Mouse (Mus musculus): ENCODE measurements around the gene Ctnna2. TPM values are rescaled to one million over a fixed set of nuclear protein-coding genes. Genes with fewer than 3 reads are reported as not detected.

Ctnna2 gene
- polyA plus RNA-seq, 1 experiment from 2014 or later: 4.9 TPM

GRCm38 (mm10) chr6:77869313-77869712 lies 110.2 kb downstream of the Ctnna2 start:
- no peaks in the 10 kb centered on the region for H3K36me3 ChIP-seq
- no peaks in the 10 kb centered on the region for H3K27me3 ChIP-seq
- H3K4me3 ChIP-seq (replicated peaks): no peak overlapping the region
- no peak overlapping the region for H3K4me2 ChIP-seq (replicated peaks)
- ATAC-seq (ENCODE audit: insufficient number of reproducible peaks, low FRiP score, low TSS enrichment, low read depth): no peak
- no peaks in the 10 kb centered on the region for H3K4me1 ChIP-seq
- H3K27ac ChIP-seq (replicated peaks): no peak overlapping the region
- 10% methylated on average over 2 of the region's 2 CpGs for WGBS
- no peaks in the 10 kb centered on the region for H3K9me3 ChIP-seq (replicated peaks)
- no peak overlapping the region for H3K9ac ChIP-seq

- Histone ChIP-seq H3K9me3 (replicated peaks) (no peaks in the 10 kb centered on the region), H3K27ac (replicated peaks) (no peak overlapping the region), H3K4me1 (no peaks in the 10 kb centered on the region), H3K27me3 (no peaks in the 10 kb centered on the region), H3K4me3 (replicated peaks) (no peak overlapping the region), H3K9ac (no peak overlapping the region), H3K36me3 (no peaks in the 10 kb centered on the region), H3K4me2 (replicated peaks) (no peak overlapping the region)
- WGBS: 28% methylated on average over 3 of the region's 3 CpGs
- no peak for ATAC-seq (ENCODE audit: insufficient number of reproducible peaks, low FRiP score, low TSS enrichment, low read depth)
These were observed 111.4 kb downstream of the Ctnna2 start for GRCm38 (mm10) chr6:77868119-77868518.

GRCm38 (mm10) chr6:77863379-77863778 lies 116.1 kb downstream of the Ctnna2 start:
- Histone ChIP-seq H3K4me1 (no peaks in the 10 kb centered on the region), H3K9me3 (replicated peaks) (no peaks in the 10 kb centered on the region), H3K4me2 (replicated peaks) (no peak overlapping the region), H3K27ac (replicated peaks) (no peak overlapping the region), H3K9ac (no peak overlapping the region), H3K36me3 (no peaks in the 10 kb centered on the region), H3K27me3 (no peaks in the 10 kb centered on the region), H3K4me3 (replicated peaks) (no peak overlapping the region)
- WGBS: 88% methylated on average over 2 of the region's 2 CpGs
- no peak for ATAC-seq (ENCODE audit: insufficient number of reproducible peaks, low FRiP score, low TSS enrichment, low read depth)

- no peaks in the 10 kb centered on the region for H3K4me1 ChIP-seq
- no peak overlapping the region for H3K9ac ChIP-seq
- H3K27ac ChIP-seq (replicated peaks): no peak overlapping the region
- no peaks in the 10 kb centered on the region for H3K27me3 ChIP-seq
- no peak overlapping the region for H3K4me3 ChIP-seq (replicated peaks)
- ATAC-seq (ENCODE audit: insufficient number of reproducible peaks, low FRiP score, low TSS enrichment, low read depth): no peak
- no peak overlapping the region for H3K4me2 ChIP-seq (replicated peaks)
- no peaks in the 10 kb centered on the region for H3K36me3 ChIP-seq
- 54% methylated on average over 6 of the region's 6 CpGs for WGBS
- no peaks in the 10 kb centered on the region for H3K9me3 ChIP-seq (replicated peaks)
These were observed 116.7 kb downstream of the Ctnna2 start for GRCm38 (mm10) chr6:77862781-77863180.

- no peaks in the 10 kb centered on the region for H3K27me3 ChIP-seq
- no peak for ATAC-seq (ENCODE audit: insufficient number of reproducible peaks, low FRiP score, low TSS enrichment, low read depth)
- no peaks in the 10 kb centered on the region for H3K4me1 ChIP-seq
- H3K9ac ChIP-seq: no peak overlapping the region
- WGBS: 64% methylated on average over 1 of the region's 1 CpGs
- H3K36me3 ChIP-seq: no peaks in the 10 kb centered on the region
- H3K4me2 ChIP-seq (replicated peaks): no peak overlapping the region
- H3K4me3 ChIP-seq (replicated peaks): no peak overlapping the region
- no peak overlapping the region for H3K27ac ChIP-seq (replicated peaks)
- no peaks in the 10 kb centered on the region for H3K9me3 ChIP-seq (replicated peaks)
These were observed 130.1 kb downstream of the Ctnna2 start for GRCm38 (mm10) chr6:77849438-77849837.

GRCm38 (mm10) chr6:77848796-77849195 lies 130.7 kb downstream of the Ctnna2 start:
- no peak overlapping the region for H3K9ac ChIP-seq
- no peak for ATAC-seq (ENCODE audit: insufficient number of reproducible peaks, low FRiP score, low TSS enrichment, low read depth)
- H3K27ac ChIP-seq (replicated peaks): no peak overlapping the region
- no peaks in the 10 kb centered on the region for H3K4me1 ChIP-seq
- no peaks in the 10 kb centered on the region for H3K27me3 ChIP-seq
- H3K4me2 ChIP-seq (replicated peaks): no peak overlapping the region
- H3K9me3 ChIP-seq (replicated peaks): no peaks in the 10 kb centered on the region
- no peak overlapping the region for H3K4me3 ChIP-seq (replicated peaks)
- H3K36me3 ChIP-seq: no peaks in the 10 kb centered on the region

- Histone ChIP-seq H3K9ac (no peak overlapping the region), H3K4me2 (replicated peaks) (no peak overlapping the region), H3K36me3 (no peaks in the 10 kb centered on the region), H3K9me3 (replicated peaks) (no peaks in the 10 kb centered on the region), H3K27ac (replicated peaks) (no peak overlapping the region), H3K4me1 (no peaks in the 10 kb centered on the region), H3K4me3 (replicated peaks) (no peak overlapping the region), H3K27me3 (no peaks in the 10 kb centered on the region)
- WGBS: 64% methylated on average over 2 of the region's 2 CpGs
- no peak for ATAC-seq (ENCODE audit: insufficient number of reproducible peaks, low FRiP score, low TSS enrichment, low read depth)
These were observed 131.8 kb downstream of the Ctnna2 start for GRCm38 (mm10) chr6:77847651-77848050.

GRCm38 (mm10) chr6:77839076-77839475 lies 140.4 kb downstream of the Ctnna2 start:
- WGBS: 63% methylated on average over 2 of the region's 2 CpGs
- Histone ChIP-seq H3K9ac (no peak overlapping the region), H3K27me3 (no peaks in the 10 kb centered on the region), H3K4me2 (replicated peaks) (no peak overlapping the region), H3K36me3 (no peaks in the 10 kb centered on the region), H3K4me1 (no peaks in the 10 kb centered on the region), H3K4me3 (replicated peaks) (no peak overlapping the region), H3K9me3 (replicated peaks) (no peaks in the 10 kb centered on the region), H3K27ac (replicated peaks) (no peak overlapping the region)
- no peak for ATAC-seq (ENCODE audit: insufficient number of reproducible peaks, low FRiP score, low TSS enrichment, low read depth)

GRCm38 (mm10) chr6:77838653-77839052 lies 140.8 kb downstream of the Ctnna2 start:
- no peaks in the 10 kb centered on the region for H3K27me3 ChIP-seq
- H3K27ac ChIP-seq (replicated peaks): no peak overlapping the region
- no peak overlapping the region for H3K4me2 ChIP-seq (replicated peaks)
- no peak overlapping the region for H3K4me3 ChIP-seq (replicated peaks)
- no peaks in the 10 kb centered on the region for H3K36me3 ChIP-seq
- no peaks in the 10 kb centered on the region for H3K4me1 ChIP-seq
- H3K9me3 ChIP-seq (replicated peaks): no peaks in the 10 kb centered on the region
- no peak for ATAC-seq (ENCODE audit: insufficient number of reproducible peaks, low FRiP score, low TSS enrichment, low read depth)
- no peak overlapping the region for H3K9ac ChIP-seq

- no peak overlapping the region for H3K4me3 ChIP-seq (replicated peaks)
- no peaks in the 10 kb centered on the region for H3K27me3 ChIP-seq
- no peaks in the 10 kb centered on the region for H3K36me3 ChIP-seq
- no peak overlapping the region for H3K9ac ChIP-seq
- no peak for ATAC-seq (ENCODE audit: insufficient number of reproducible peaks, low FRiP score, low TSS enrichment, low read depth)
- 81% methylated on average over 3 of the region's 3 CpGs for WGBS
- H3K4me2 ChIP-seq (replicated peaks): no peak overlapping the region
- H3K9me3 ChIP-seq (replicated peaks): no peaks in the 10 kb centered on the region
- H3K4me1 ChIP-seq: no peaks in the 10 kb centered on the region
- no peak overlapping the region for H3K27ac ChIP-seq (replicated peaks)
These were observed 142.0 kb downstream of the Ctnna2 start for GRCm38 (mm10) chr6:77837543-77837942.

GRCm38 (mm10) chr6:77834680-77835079 lies 144.8 kb downstream of the Ctnna2 start:
- Histone ChIP-seq H3K27ac (replicated peaks) (no peak overlapping the region), H3K4me3 (replicated peaks) (no peak overlapping the region), H3K36me3 (no peaks in the 10 kb centered on the region), H3K4me1 (no peaks in the 10 kb centered on the region), H3K27me3 (no peaks in the 10 kb centered on the region), H3K9me3 (replicated peaks) (no peaks in the 10 kb centered on the region), H3K9ac (no peak overlapping the region), H3K4me2 (replicated peaks) (no peak overlapping the region)
- 69% methylated on average over 2 of the region's 2 CpGs for WGBS
- no peak for ATAC-seq (ENCODE audit: insufficient number of reproducible peaks, low FRiP score, low TSS enrichment, low read depth)

- no peaks in the 10 kb centered on the region for H3K9me3 ChIP-seq (replicated peaks)
- no peaks in the 10 kb centered on the region for H3K27me3 ChIP-seq
- no peak overlapping the region for H3K4me3 ChIP-seq (replicated peaks)
- H3K9ac ChIP-seq: no peak overlapping the region
- H3K36me3 ChIP-seq: no peaks in the 10 kb centered on the region
- no peak for ATAC-seq (ENCODE audit: insufficient number of reproducible peaks, low FRiP score, low TSS enrichment, low read depth)
- no peak overlapping the region for H3K4me2 ChIP-seq (replicated peaks)
- H3K4me1 ChIP-seq: no peaks in the 10 kb centered on the region
- no peak overlapping the region for H3K27ac ChIP-seq (replicated peaks)
- 79% methylated on average over 1 of the region's 1 CpGs for WGBS
These were observed 152.0 kb downstream of the Ctnna2 start for GRCm38 (mm10) chr6:77827526-77827925.

Measured in embryonic facial prominence, embryonic 15.5 days (tissue).